Mouse (Mus musculus): ENCODE measurements around the gene Ankrd55. TPM values are rescaled to one million over a fixed set of nuclear protein-coding genes. Genes with fewer than 3 reads are reported as not detected.

The Ankrd55 gene
- total RNA-seq (2022) = 1 to 10 TPM; 1.6 to 2.7 (median 2.4) TPM

DNA sequence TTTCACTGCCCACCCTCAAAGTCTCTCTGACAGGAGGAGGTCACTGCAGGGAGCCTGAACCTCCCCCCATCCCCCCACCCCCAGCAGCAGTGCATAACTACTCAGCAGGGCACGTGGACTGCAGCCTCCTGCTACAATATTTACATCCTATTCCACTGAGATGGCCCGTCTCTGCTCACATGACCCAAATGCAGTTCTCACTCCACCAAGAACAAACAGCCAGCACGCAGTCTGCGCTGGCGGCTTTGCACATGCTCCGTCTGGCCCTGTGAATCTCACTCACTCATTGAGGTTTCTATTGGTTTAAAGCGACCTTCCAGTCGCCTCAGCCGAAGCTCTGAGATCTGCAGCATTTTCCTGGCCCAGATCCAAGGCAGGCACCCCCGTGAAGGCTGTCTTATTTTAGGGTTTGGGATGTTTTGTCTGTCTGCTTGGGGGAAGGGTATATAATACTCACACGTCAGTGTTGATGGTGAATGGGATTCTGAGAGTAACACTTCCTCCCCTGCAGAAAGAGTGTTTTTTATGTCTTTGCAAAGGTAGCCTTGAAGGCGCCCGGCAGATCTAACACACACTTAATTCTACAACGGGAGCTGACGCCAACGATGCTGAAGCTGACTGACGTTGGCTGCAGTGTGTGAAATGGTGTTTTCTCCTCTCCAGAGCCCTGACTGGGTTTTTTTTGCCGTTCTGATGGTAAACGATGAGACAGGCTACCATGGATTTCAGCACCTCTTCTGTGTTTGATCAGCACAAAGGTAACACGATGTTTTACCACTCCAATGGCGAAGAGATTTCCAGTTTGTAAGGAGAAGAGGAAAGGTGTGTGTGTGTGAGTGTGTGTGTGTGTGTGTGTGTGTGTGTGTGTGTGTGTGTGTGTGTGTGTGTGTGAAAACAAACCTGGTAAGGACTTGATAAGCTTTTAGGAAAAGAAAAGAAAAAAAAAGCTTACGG, at the start of gene Ankrd55:
Gene Ankrd55 (plus strand): TSS at position 227 of the 954 bp plus-strand sequence.
- DNase-seq (ENCODE audit: low spot score) = no peak

DNA sequence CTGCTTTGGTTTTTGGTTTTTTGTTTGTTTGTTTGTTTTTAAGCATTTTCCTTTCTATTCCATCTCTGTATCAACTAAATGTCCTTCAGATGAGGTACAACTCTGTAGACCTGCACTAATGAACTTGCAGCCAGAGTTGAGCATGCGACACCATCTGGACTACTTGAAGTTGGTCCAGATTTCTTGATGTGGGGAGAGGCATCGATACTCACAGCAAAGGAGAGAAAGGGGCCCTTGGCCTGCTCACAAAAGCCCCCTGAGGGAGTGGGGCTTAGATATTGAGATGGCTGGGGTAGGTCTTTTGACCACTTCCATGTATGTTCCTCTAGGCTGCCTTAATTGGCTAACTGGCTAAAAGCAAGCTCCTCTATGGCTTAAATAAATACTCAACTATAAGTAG, 49.0 kb upstream of the Ankrd55 start:
- DNase-seq (ENCODE audit: low spot score) = no peak

- no peak for DNase-seq (ENCODE audit: low spot score)
Observed at GRCm38 (mm10) chr13:112241431-112241830, 46.8 kb upstream of the Ankrd55 start.

- no peak for DNase-seq (ENCODE audit: low spot score)
Observed at GRCm38 (mm10) chr13:112245131-112245530, 43.1 kb upstream of the Ankrd55 start.

- no peak for DNase-seq (ENCODE audit: low spot score)
Observed at GRCm38 (mm10) chr13:112251433-112251832, 36.8 kb upstream of the Ankrd55 start.

- DNase-seq (ENCODE audit: low spot score) = no peak
Observed at GRCm38 (mm10) chr13:112252012-112252411, 36.2 kb upstream of the Ankrd55 start.

DNA sequence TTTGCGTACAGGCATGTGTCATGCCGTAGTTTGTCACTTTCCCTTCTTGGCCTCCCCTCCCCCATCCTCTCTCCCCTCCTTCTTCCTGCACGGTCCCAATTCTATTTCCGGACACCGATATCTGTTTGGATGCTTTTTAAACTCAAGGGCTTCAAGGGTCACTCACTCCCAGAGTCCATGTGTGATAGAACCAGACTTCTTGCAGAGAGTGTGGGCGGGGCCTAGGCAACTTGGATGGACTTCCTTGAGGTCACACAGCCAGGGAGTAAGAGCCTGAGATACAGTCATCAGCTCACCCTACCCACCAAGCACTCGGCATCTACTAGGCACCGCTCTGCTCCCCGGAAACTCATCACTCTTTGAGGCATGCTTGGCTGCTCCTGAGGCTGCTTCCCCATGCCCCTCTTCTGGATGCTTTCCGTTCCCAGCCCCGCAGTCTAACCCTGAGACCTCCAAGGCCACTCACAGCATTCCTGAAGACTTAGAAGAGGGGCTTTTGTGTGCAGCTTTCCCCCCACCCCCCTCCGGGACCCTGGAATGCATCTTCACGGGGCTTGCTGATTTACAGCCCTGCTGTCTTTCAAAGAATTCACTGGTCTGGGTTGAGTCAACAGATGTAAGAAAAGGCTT, 35.1 kb upstream of the Ankrd55 start:
- peak; percentile 58 for DNase-seq (ENCODE audit: low spot score)

- no peak for DNase-seq (ENCODE audit: low spot score)
Observed at GRCm38 (mm10) chr13:112254116-112254515, 34.1 kb upstream of the Ankrd55 start.

GRCm38 (mm10) chr13:112255862-112256261, 32.4 kb upstream of the Ankrd55 start:
- DNase-seq (ENCODE audit: low spot score) = no peak

GRCm38 (mm10) chr13:112258478-112258877, 29.8 kb upstream of the Ankrd55 start:
- DNase-seq (ENCODE audit: low spot score) = no peak

- peak; percentile 70 for DNase-seq (ENCODE audit: low spot score)
Observed at GRCm38 (mm10) chr13:112259398-112259797, 28.9 kb upstream of the Ankrd55 start.

DNA sequence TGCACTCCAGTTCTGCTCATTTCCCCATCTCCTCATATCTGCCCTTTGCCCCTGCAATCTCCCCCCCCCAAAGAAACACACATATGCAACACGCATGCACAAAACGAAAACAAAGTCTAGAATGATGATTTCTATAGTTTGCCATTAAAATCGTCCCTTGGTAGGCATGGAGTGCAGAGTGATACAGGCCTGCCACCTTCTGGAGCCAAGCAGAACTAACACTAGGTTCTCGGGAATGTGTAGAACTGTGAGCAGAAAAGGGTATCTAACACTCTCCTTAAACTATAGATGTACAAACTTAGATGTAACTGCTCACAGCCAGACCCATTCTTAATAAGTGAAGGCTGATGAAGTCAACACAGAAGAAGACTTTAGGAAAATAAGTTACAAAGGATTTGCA, 23.6 kb upstream of the Ankrd55 start:
- no peak for DNase-seq (ENCODE audit: low spot score)

DNA sequence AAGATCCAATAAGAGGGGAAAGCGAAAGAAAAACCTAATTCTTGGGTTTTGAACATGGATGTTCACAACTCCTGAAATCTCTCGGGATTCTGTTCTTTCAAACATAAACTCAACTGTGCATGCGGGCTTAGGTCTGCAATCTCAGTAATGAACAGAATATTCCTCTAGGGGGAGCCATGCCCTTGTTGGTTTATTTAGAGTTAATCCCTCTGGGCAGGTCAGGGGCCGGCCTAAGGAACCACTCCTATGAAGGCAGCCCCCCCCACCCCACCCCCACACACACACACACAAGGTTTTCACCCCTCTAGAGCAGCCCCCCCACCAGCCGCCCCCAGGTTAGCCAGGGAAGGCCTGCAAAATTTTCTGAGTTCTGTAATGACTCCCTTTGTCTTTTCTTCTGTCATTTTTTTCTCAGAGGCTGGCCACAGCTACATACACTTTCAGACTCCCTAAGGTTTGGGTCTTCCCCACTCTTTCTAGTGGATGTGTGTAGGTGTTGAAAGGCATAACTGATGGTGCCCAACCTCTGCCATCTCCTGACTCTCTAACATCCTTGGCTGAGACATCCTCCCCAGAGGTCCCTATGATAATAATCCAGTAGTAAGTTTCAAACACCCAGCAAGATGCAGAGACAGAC, 16.2 kb upstream of the Ankrd55 start:
- DNase-seq (ENCODE audit: low spot score) = peak; percentile 53

DNA sequence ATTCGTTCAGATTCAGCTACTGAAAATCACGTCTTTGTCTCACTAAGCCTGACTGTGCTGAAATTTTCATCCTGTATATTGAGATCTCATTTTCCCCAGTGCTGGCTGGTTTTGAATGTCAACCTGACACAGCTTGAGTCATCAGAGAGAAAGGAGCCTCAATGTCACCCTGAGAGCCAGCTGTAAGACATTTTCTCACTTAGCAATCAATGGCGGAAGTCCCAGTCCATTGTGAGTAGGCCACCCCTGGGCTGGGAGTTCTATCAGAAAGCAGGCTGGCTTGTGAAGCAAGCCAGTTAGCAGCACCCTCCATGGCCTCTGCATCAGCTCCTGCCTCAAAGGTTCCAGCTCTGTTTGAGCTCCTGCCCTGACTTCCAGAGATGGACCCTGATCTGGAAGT, 13.6 kb upstream of the Ankrd55 start:
- DNase-seq (ENCODE audit: low spot score) = no peak

GRCm38 (mm10) chr13:112275951-112276350, 12.3 kb upstream of the Ankrd55 start:
- no peak for DNase-seq (ENCODE audit: low spot score)

DNA sequence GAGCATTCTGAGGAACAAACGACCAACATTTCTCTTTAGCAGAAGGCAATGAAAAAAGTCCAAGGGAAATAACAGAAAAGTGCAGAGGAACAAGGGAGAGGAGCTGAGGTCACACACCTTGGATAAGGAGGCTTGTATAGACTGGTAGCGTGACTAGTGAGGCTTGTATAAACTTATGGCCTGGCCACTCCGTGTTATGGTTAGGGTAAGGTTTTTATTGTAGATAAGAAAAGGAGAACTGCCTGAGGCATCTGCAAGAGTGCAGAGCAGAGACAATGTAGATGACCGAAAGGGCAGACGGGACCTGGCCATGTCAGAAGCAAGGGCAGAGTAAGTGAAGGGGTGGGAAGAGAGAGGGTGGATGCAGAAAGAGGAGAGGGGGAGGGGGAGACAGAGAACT, 10.7 kb upstream of the Ankrd55 start:
- DNase-seq (ENCODE audit: low spot score) = no peak

DNA sequence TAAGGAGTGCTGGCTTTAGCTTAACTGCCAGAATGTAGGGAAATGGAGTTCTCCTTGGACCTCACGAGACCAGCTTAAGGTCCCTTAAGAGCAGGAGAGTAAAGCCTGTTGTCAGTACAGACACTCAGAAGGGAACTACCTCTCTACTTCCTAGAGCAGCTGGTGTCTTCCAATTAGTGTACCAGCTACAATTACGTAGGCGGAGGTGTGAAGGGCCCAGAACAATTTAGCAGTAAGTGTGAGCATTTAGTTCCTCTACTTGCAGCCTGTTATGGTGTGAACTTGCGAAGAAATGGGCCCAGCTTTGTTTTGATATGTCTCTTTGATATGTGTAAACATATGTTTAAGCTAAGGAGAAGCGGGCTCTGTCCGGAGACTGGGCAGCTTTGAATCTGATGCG, 10.0 kb upstream of the Ankrd55 start:
- DNase-seq (ENCODE audit: low spot score) = no peak

DNA sequence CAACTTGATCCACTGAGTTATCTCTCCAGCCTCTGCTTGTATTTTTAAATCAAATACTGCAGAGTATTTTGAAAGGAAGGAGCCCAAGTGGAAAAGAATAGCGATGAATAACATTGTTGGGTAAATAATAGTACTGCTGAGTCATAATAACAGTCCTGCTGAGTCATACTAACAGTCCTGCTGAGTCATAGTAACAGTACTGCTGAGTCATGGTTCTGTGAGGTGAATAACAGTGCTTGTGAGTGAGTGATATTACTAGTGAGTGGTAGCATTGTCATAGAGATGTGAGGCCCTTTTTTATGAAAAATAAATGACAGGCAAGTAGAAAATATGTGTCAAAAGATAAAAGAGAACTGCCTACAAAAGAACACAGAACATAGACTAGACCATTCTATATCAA, 1.1 kb upstream of the Ankrd55 start:
- DNase-seq (ENCODE audit: low spot score) = no peak

DNA sequence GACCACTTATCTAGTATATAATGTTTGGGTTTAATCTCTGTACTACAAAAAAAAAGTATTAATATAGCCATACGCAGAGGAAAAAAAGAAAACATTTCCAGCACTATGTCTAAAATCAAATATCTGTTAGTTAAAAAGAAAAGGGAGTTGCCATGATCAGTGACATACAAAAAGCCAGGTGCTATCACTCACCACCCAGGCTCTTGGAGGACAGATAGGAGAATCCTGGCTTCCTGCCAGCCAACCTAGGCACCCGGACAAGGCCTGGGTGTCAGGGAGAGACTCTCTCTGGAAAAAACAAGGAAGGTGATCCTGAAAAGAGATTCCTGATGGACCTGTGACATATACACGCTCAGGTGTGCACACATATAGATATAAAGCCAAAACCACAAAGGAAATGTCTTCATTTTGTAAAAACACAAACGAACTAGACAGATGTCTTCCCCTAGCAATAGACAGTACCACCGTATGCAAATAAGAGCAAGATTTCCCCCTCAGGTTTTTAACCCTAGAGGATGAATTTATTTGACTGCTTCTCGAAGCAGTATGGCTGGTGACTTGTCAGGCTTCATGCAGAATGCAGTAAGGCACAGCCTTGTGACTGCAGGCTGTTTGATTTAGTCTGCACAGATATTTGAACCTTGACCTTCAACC, 553 bp upstream of the Ankrd55 start:
- no peak for DNase-seq (ENCODE audit: low spot score)

DNA sequence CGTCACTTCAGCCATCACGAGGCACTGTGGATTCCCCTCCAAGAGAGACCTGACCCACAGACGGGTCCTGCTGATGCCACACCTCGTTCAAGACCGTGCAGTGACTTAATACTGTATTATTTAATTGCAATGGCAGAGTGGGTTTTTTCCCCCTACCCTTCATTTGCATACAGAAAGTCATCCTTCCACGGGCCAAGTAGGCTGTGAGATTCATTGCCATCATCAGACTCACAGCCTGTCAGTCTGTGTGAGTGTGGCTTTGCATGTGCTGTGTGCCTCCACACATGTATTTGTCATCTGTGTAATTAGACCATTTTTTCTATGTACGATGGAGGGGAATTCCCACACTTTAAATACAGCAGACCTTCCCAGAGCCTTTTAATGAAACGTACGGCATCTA, 1.1 kb downstream of the Ankrd55 start:
- DNase-seq (ENCODE audit: low spot score) = no peak

- DNase-seq (ENCODE audit: low spot score) = no peak
Observed at GRCm38 (mm10) chr13:112289981-112290380, 1.7 kb downstream of the Ankrd55 start.

- no peak for DNase-seq (ENCODE audit: low spot score)
Observed at GRCm38 (mm10) chr13:112292489-112292888, 4.2 kb downstream of the Ankrd55 start.
